Comparison of ENCODE assay signal across 26 mouse cellular contexts in genomic region chr13:69768152-69768551, GRCm38 (mm10).
"Had no signal": no experiment of that assay in that cellular context is flagged by ENCODE, and none has a peak within 500 bp of the region (broad histone marks: within the 10 kb centered on the region; RNA-seq: fewer than 3 reads in every experiment).

No protein-coding gene starts in this region.

- H3K4me2 ChIP-seq: heart, embryonic 11.5 days; heart, embryonic 13.5 days; heart, embryonic 15.5 days; hindbrain, embryonic 12.5 days; hindbrain, embryonic 15.5 days; kidney, embryonic 15.5 days; limb, embryonic 12.5 days; liver, embryonic 11.5 days; liver, embryonic 13.5 days had no signal

- H3K9ac ChIP-seq: heart, embryonic 13.5 days; heart, embryonic 15.5 days; hindbrain, embryonic 12.5 days; hindbrain, embryonic 15.5 days; kidney, embryonic 15.5 days; limb, embryonic 12.5 days; liver, embryonic 13.5 days had no signal

- H3K4me3 ChIP-seq: heart, adult 2 months; heart, embryonic 13.5 days; heart, embryonic 15.5 days; hindbrain, embryonic 10.5 days; hindbrain, embryonic 12.5 days; hindbrain, embryonic 15.5 days; kidney, embryonic 15.5 days; layer of hippocampus, adult 2 months; left cerebral cortex, adult 2 months; limb, embryonic 10.5 days; limb, embryonic 12.5 days; liver, embryonic 13.5 days had no signal

- ATAC-seq: hindbrain, postnatal 0 days; intestine, embryonic 16.5 days had no signal

- H3K27me3 ChIP-seq: heart, embryonic 13.5 days; heart, embryonic 15.5 days; hindbrain, embryonic 12.5 days; hindbrain, embryonic 15.5 days; kidney, embryonic 15.5 days; limb, embryonic 12.5 days; liver, embryonic 13.5 days had no signal

- H3K4me1 ChIP-seq: heart, embryonic 13.5 days; heart, embryonic 15.5 days; hindbrain, embryonic 10.5 days; hindbrain, embryonic 12.5 days; kidney, embryonic 15.5 days; limb, embryonic 10.5 days; limb, embryonic 12.5 days; liver, embryonic 13.5 days had no signal

- H3K27ac ChIP-seq: heart, adult 2 months; heart, embryonic 13.5 days; heart, embryonic 15.5 days; hindbrain, embryonic 10.5 days; hindbrain, embryonic 12.5 days; hindbrain, embryonic 15.5 days; hindbrain, postnatal 0 days; kidney, embryonic 15.5 days; kidney, postnatal 0 days; layer of hippocampus, adult 2 months; left cerebral cortex, adult 2 months; limb, embryonic 10.5 days; limb, embryonic 12.5 days; liver, embryonic 13.5 days had no signal

- H3K36me3 ChIP-seq: heart, embryonic 13.5 days; heart, embryonic 15.5 days; hindbrain, embryonic 10.5 days; hindbrain, embryonic 12.5 days; hindbrain, embryonic 15.5 days; kidney, embryonic 15.5 days; limb, embryonic 10.5 days; limb, embryonic 12.5 days; liver, embryonic 13.5 days had no signal

- H3K9me3 ChIP-seq: heart, embryonic 15.5 days; hindbrain, embryonic 10.5 days; hindbrain, embryonic 12.5 days; hindbrain, embryonic 15.5 days; kidney, embryonic 15.5 days; limb, embryonic 10.5 days; limb, embryonic 12.5 days had no signal

- DNase-seq: gastrocnemius, postnatal 14 days; gastrocnemius, postnatal 36 days; heart, adult 2 months; heart, postnatal 4 days; kidney, adult 11 months; kidney, adult 2 months; kidney, adult 9 months; kidney, postnatal 14 days; kidney, postnatal 36 days; liver; liver, embryonic 13.5 days had no signal
